Mouse (Mus musculus): Measurements from ENCODE around the gene Ppp2r5c. TPM values are rescaled to one million over a fixed set of nuclear protein-coding genes. Genes with fewer than 3 reads are reported as not detected.

Ppp2r5c gene
- polyA plus RNA-seq, 1 experiment from 2014 or later = 193 TPM

DNA sequence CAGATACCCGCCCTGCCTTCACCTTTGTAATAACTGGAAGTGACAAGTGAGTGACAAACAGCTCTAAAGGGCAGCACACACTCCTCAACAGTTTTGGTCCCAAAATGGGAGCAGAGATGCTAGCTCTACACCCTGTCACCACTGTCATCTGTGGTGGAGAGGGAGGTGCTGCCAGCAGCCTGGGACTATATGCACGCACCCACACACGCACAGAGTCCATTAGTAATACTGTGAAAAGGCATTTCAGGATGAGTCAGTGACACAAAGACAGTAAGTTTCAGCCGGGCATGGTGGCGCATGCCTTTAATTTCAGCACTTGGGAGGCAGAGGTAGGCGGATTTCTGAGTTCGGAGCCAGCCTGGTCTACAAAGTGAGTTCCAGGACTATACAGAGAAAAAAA lies 111.3 kb downstream of the Ppp2r5c start:
- 94% methylated on average over 7 of the region's 7 CpGs for WGBS

DNA sequence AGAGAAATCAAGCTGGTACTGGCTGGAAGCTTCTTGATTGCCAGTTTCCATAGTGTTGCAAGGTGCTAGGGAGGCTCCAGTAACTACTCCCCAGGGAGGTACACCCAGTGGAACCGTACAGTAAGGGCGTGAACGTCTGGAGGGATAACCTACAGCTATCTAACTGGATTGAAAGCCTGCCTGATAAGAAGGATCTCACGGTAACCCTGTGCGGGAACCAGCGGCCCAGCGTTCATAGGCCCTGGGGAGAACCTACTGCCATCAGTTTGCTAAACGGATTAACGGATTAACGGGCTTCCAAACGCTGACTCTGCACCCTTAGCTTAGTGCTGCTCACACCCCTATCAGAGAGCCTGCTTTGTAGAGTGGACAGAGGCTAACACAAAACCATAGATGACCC lies 116.5 kb downstream of the Ppp2r5c start:
- peaks cover 5% of the 10 kb centered on the region for H3K36me3 ChIP-seq (replicated peaks; ENCODE audit: control insufficient read depth, insufficient read depth, low read depth, low read length)
- WGBS = 76% methylated on average over 11 of the region's 11 CpGs
- DNase-seq (ENCODE audit: low spot score) = no peak
- H3K4me1 ChIP-seq (ENCODE audit: control insufficient read depth, insufficient read depth, low read length) = no peaks in the 10 kb centered on the region
- H3K27me3 ChIP-seq (ENCODE audit: control insufficient read depth, insufficient read depth, low read length) = no peaks in the 10 kb centered on the region
- no peak overlapping the region for H3K4me2 ChIP-seq (ENCODE audit: low read depth, low read length)
- ATAC-seq (replicated peaks; ENCODE audit: insufficient number of reproducible peaks, low FRiP score, low TSS enrichment, low read depth) = no peak
- no peaks in the 10 kb centered on the region for H3K9me3 ChIP-seq (replicated peaks; ENCODE audit: control insufficient read depth, low read length)
- no peak overlapping the region for H3K27ac ChIP-seq (replicated peaks; ENCODE audit: low read depth, low read length)
- no peak overlapping the region for H3K4me3 ChIP-seq (ENCODE audit: low read depth, low read length)
- H3K9ac ChIP-seq (replicated peaks; ENCODE audit: low read length) = no peak overlapping the region

More for the DNA sequence above, 111.3 kb downstream of the Ppp2r5c start:
- DNase-seq (ENCODE audit: low spot score) (no peak), ATAC-seq (replicated peaks; ENCODE audit: insufficient number of reproducible peaks, low FRiP score, low TSS enrichment, low read depth) (no peak)
- Histone ChIP-seq H3K27me3 (ENCODE audit: control insufficient read depth, insufficient read depth, low read length) (no peaks in the 10 kb centered on the region), H3K4me3 (ENCODE audit: low read depth, low read length) (no peak overlapping the region), H3K36me3 (replicated peaks; ENCODE audit: control insufficient read depth, insufficient read depth, low read depth, low read length) (peaks cover 19% of the 10 kb centered on the region), H3K9me3 (replicated peaks; ENCODE audit: control insufficient read depth, low read length) (no peaks in the 10 kb centered on the region), H3K27ac (replicated peaks; ENCODE audit: low read depth, low read length) (no peak overlapping the region), H3K9ac (replicated peaks; ENCODE audit: low read length) (no peak overlapping the region), H3K4me2 (ENCODE audit: low read depth, low read length) (no peak overlapping the region), H3K4me1 (ENCODE audit: control insufficient read depth, insufficient read depth, low read length) (no peaks in the 10 kb centered on the region)

DNA sequence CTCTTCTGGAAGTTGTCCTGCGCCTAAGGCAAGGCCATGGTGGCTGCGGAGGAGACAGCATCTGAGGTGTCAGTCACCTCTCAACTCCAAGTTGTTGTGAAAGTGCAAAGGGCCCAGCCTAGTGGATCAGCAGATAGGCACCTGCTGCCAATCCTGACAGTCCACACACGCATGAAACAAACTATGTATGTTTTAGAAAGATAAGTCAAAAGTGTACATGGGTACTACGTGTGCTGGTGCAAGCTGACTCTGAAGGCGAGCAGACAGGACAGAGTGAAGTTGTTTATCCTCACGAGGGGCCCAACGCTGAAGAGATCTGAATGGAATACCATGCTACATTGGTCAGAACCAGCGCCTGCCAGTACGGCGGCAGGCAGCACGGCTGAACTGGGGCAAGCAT lies 117.9 kb downstream of the Ppp2r5c start:
- Histone ChIP-seq H3K9me3 (replicated peaks; ENCODE audit: control insufficient read depth, low read length) (no peaks in the 10 kb centered on the region), H3K27me3 (ENCODE audit: control insufficient read depth, insufficient read depth, low read length) (no peaks in the 10 kb centered on the region), H3K4me2 (ENCODE audit: low read depth, low read length) (no peak overlapping the region), H3K4me3 (ENCODE audit: low read depth, low read length) (no peak overlapping the region), H3K36me3 (replicated peaks; ENCODE audit: control insufficient read depth, insufficient read depth, low read depth, low read length) (peaks cover 4% of the 10 kb centered on the region), H3K4me1 (ENCODE audit: control insufficient read depth, insufficient read depth, low read length) (no peaks in the 10 kb centered on the region), H3K9ac (replicated peaks; ENCODE audit: low read length) (no peak overlapping the region), H3K27ac (replicated peaks; ENCODE audit: low read depth, low read length) (no peak overlapping the region)
- ATAC-seq (replicated peaks; ENCODE audit: insufficient number of reproducible peaks, low FRiP score, low TSS enrichment, low read depth) = no peak
- no peak for DNase-seq (ENCODE audit: low spot score)
- WGBS = 95% methylated on average over 11 of the region's 11 CpGs

DNA sequence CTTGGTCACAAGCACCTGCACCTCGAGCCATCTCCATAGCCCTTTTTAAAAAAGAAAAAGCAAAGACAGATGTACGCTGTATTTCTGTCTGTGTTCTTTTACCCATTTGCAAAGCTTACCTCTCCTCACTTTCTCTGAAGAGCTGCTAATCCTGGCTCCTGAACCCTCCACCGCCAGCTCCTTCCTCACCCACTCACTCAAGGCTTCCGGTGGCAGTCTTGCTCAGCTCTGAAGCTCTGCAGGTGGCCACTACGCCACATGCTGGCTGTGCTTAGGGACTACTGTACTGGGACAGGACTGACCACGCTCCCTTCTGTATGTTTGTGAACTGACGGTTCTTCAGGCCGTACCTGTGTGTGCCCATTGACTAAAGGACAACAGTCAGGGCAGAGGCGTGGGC lies 119.4 kb downstream of the Ppp2r5c start:
- Histone ChIP-seq H3K36me3 (replicated peaks; ENCODE audit: control insufficient read depth, insufficient read depth, low read depth, low read length) (peaks cover 2% of the 10 kb centered on the region), H3K4me2 (ENCODE audit: low read depth, low read length) (no peak overlapping the region), H3K27ac (replicated peaks; ENCODE audit: low read depth, low read length) (no peak overlapping the region), H3K4me3 (ENCODE audit: low read depth, low read length) (no peak overlapping the region), H3K4me1 (ENCODE audit: control insufficient read depth, insufficient read depth, low read length) (no peaks in the 10 kb centered on the region), H3K9me3 (replicated peaks; ENCODE audit: control insufficient read depth, low read length) (no peaks in the 10 kb centered on the region), H3K27me3 (ENCODE audit: control insufficient read depth, insufficient read depth, low read length) (no peaks in the 10 kb centered on the region), H3K9ac (replicated peaks; ENCODE audit: low read length) (no peak overlapping the region)
- 96% methylated on average over 9 of the region's 9 CpGs for WGBS
- DNase-seq (ENCODE audit: low spot score) (no peak), ATAC-seq (replicated peaks; ENCODE audit: insufficient number of reproducible peaks, low FRiP score, low TSS enrichment, low read depth) (no peak)

DNA sequence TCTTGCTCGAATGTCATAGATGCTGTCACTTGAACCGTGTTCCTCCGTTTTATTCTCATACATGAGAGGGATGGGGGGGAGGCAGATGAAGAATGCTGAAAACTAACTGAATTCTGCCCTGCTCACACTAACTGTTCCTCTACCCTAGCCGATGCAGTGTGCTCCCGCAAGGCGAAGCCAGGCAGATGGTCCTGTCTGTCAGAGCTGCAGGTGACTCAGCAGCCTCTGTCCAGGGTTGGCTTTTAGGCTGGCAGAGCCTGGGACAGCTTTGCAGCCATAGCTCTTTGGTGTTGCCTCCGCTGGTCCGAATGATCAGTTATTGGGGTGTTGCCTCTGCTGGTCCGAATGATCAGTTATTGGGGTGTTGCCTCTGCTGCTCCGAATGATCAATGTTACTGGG lies 124.1 kb downstream of the Ppp2r5c start:
- 91% methylated on average over 10 of the region's 10 CpGs for WGBS
- no peaks in the 10 kb centered on the region for H3K36me3 ChIP-seq (replicated peaks; ENCODE audit: control insufficient read depth, insufficient read depth, low read depth, low read length)
- H3K27me3 ChIP-seq (ENCODE audit: control insufficient read depth, insufficient read depth, low read length) = no peaks in the 10 kb centered on the region
- H3K9me3 ChIP-seq (replicated peaks; ENCODE audit: control insufficient read depth, low read length) = no peaks in the 10 kb centered on the region
- no peaks in the 10 kb centered on the region for H3K4me1 ChIP-seq (ENCODE audit: control insufficient read depth, insufficient read depth, low read length)
- DNase-seq (ENCODE audit: low spot score) (no peak), ATAC-seq (replicated peaks; ENCODE audit: insufficient number of reproducible peaks, low FRiP score, low TSS enrichment, low read depth) (no peak)
- H3K4me2 ChIP-seq (ENCODE audit: low read depth, low read length) = no peak overlapping the region
- H3K9ac ChIP-seq (replicated peaks; ENCODE audit: low read length) = no peak overlapping the region
- H3K4me3 ChIP-seq (ENCODE audit: low read depth, low read length) = no peak overlapping the region
- no peak overlapping the region for H3K27ac ChIP-seq (replicated peaks; ENCODE audit: low read depth, low read length)

DNA sequence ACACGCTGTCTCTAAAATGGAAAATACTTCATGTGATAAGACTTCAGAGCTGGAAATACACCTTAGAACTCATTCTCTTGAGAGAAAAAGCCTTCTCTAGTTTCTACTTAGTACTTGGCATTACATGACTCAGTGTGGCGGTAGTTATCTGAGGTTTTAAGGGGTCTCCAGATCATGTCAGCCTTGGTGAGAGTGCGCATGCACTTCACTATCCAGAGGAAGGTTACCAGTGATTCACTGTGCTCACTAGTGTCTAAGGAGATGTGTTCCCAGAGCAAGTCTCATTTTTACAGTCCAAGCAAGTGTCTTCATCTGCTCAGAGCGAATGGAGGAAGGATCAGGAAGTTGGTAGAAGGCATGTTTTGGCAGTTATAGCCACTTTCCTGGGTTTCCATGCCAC lies 125.4 kb downstream of the Ppp2r5c start:
- Histone ChIP-seq H3K27me3 (ENCODE audit: control insufficient read depth, insufficient read depth, low read length) (no peaks in the 10 kb centered on the region), H3K9ac (replicated peaks; ENCODE audit: low read length) (no peak overlapping the region), H3K4me3 (ENCODE audit: low read depth, low read length) (no peak overlapping the region), H3K27ac (replicated peaks; ENCODE audit: low read depth, low read length) (no peak overlapping the region), H3K4me1 (ENCODE audit: control insufficient read depth, insufficient read depth, low read length) (no peaks in the 10 kb centered on the region), H3K9me3 (replicated peaks; ENCODE audit: control insufficient read depth, low read length) (no peaks in the 10 kb centered on the region), H3K36me3 (replicated peaks; ENCODE audit: control insufficient read depth, insufficient read depth, low read depth, low read length) (no peaks in the 10 kb centered on the region), H3K4me2 (ENCODE audit: low read depth, low read length) (no peak overlapping the region)
- DNase-seq (ENCODE audit: low spot score) (no peak), ATAC-seq (replicated peaks; ENCODE audit: insufficient number of reproducible peaks, low FRiP score, low TSS enrichment, low read depth) (no peak)
- 94% methylated on average over 4 of the region's 4 CpGs for WGBS

DNA sequence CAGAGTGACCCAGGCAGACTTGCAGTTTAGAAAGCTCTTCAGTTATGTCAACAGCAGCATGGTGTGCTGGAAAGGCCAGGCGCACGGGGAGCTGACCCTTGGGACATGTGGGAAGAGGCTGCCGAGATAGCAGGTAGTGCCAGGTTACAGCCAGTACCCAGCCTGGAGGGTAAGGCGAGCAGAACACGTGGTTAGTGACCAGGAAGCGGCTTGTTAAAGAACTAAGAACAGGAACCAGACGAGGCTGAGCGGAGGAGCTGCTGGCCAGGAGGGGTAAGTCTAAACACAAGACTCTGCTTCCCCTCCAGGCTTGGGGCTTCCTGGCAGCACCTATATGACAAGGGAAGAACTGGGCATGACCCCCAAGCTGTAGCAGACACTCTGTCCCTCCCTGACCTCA lies 126.7 kb downstream of the Ppp2r5c start:
- no peaks in the 10 kb centered on the region for H3K36me3 ChIP-seq (replicated peaks; ENCODE audit: control insufficient read depth, insufficient read depth, low read depth, low read length)

DNA sequence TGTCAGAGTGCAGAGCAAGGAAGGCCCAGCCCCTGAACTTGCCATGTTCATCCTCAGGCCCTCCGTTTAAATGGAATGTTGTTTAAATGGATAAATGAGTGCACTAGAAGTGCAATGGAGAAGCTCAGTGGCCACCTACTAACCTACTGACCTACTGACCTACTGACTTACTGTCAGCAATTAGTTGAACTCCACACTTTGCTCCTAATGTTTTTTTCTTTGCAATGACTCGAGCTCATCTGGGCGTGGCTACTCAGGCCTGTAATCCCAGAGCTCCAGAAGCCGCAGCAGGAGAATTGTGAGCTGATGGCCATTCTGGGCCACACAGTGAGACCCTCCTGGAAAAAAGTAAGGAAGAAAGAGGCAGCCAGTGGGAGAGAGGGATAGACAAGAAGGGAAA lies 129.0 kb downstream of the Ppp2r5c start:
- Histone ChIP-seq H3K4me2 (ENCODE audit: low read depth, low read length) (no peak overlapping the region), H3K4me1 (ENCODE audit: control insufficient read depth, insufficient read depth, low read length) (no peaks in the 10 kb centered on the region), H3K9me3 (replicated peaks; ENCODE audit: control insufficient read depth, low read length) (no peaks in the 10 kb centered on the region), H3K27me3 (ENCODE audit: control insufficient read depth, insufficient read depth, low read length) (no peaks in the 10 kb centered on the region), H3K9ac (replicated peaks; ENCODE audit: low read length) (no peak overlapping the region), H3K36me3 (replicated peaks; ENCODE audit: control insufficient read depth, insufficient read depth, low read depth, low read length) (peaks cover 2% of the 10 kb centered on the region; the same call in 1 of the 2 replicates), H3K27ac (replicated peaks; ENCODE audit: low read depth, low read length) (no peak overlapping the region), H3K4me3 (ENCODE audit: low read depth, low read length) (no peak overlapping the region)
- no peak for DNase-seq (ENCODE audit: low spot score)
- no peak for ATAC-seq (replicated peaks; ENCODE audit: insufficient number of reproducible peaks, low FRiP score, low TSS enrichment, low read depth)
- WGBS = 73% methylated on average over 4 of the region's 4 CpGs

More for the DNA sequence above, 126.7 kb downstream of the Ppp2r5c start:
- Histone ChIP-seq H3K4me2 (ENCODE audit: low read depth, low read length) (no peak overlapping the region), H3K9ac (replicated peaks; ENCODE audit: low read length) (no peak overlapping the region), H3K4me3 (ENCODE audit: low read depth, low read length) (no peak overlapping the region), H3K4me1 (ENCODE audit: control insufficient read depth, insufficient read depth, low read length) (no peaks in the 10 kb centered on the region), H3K27ac (replicated peaks; ENCODE audit: low read depth, low read length) (no peak overlapping the region), H3K27me3 (ENCODE audit: control insufficient read depth, insufficient read depth, low read length) (no peaks in the 10 kb centered on the region), H3K9me3 (replicated peaks; ENCODE audit: control insufficient read depth, low read length) (no peaks in the 10 kb centered on the region)
- DNase-seq (ENCODE audit: low spot score) = no peak
- 85% methylated on average over 8 of the region's 8 CpGs for WGBS
- ATAC-seq (replicated peaks; ENCODE audit: insufficient number of reproducible peaks, low FRiP score, low TSS enrichment, low read depth) = no peak
